Mouse (Mus musculus) liver, embryonic 14.5 days (tissue): ENCODE measurements around the gene Wdfy4. TPM values are rescaled to one million over a fixed set of nuclear protein-coding genes. Genes with fewer than 3 reads are reported as not detected.

Source experiments
- ATAC-seq: fragments of 200-750 bp; cut with Nextera tagmentation; 2 replicates; pipeline ENCODE4 v1.8.0; 2017; ENCODE audit warnings: moderate number of reproducible peaks, mild to moderate bottlenecking, moderate library complexity; ENCODE audit not compliant: insufficient read depth
- DNase-seq, 3 experiments: peaks; one replicate each; pipeline ENCODE4 v3.0.0-alpha.2; 2012 to 2013; ENCODE audit warnings: low read depth in 3 of 3, low spot score in 3 of 3
- H3K27ac ChIP-seq: fragments of 300-500 bp; sonication (generic); 2 replicates; pipeline ENCODE4 v1.5.1; 2014; ENCODE audit warnings: moderate library complexity, mild to moderate bottlenecking, control low read depth, inconsistent platforms
- H3K27me3 ChIP-seq: fragments of 300-500 bp; sonication (generic); 2 replicates; pipeline ENCODE4 v1.6.1; 2014; ENCODE audit warnings: mild to moderate bottlenecking, low read length, moderate library complexity; ENCODE audit not compliant: control insufficient read depth, insufficient read depth
- H3K36me3 ChIP-seq: fragments of 300-500 bp; sonication (generic); replicated peaks from 2 replicates; pipeline ENCODE4 v1.6.1; 2014; ENCODE audit warnings: low read depth; ENCODE audit not compliant: control insufficient read depth, insufficient read depth
- H3K4me1 ChIP-seq, 2 experiments: fragments of 200-500 bp in 1 of 2; fragments of 300-500 bp in 1 of 2; sonication (generic) in 1 of 2; replicated peaks; 2 replicates each; pipeline ENCODE4 v1.6.1; 2012 to 2014; ENCODE audit warnings: antibody characterized with exemption in 1 of 2, inconsistent platforms in 1 of 2, low read length in 1 of 2; ENCODE audit not compliant: control insufficient read depth in 2 of 2, insufficient read depth in 2 of 2
- H3K4me2 ChIP-seq: fragments of 300-500 bp; sonication (generic); 2 replicates; pipeline ENCODE4 v1.6.1; 2014; ENCODE audit warnings: low read depth, mild to moderate bottlenecking, control low read depth, moderate library complexity
- H3K4me3 ChIP-seq, 2 experiments: fragments of 200-500 bp in 1 of 2; fragments of 300-500 bp in 1 of 2; sonication (generic) in 1 of 2; 2 replicates each; pipeline ENCODE4 v1.5.1; 2012 to 2014; ENCODE audit warnings: low read depth in 2 of 2, low read length in 2 of 2, mild to moderate bottlenecking in 2 of 2, control low read depth in 1 of 2, inconsistent platforms in 1 of 2, moderate library complexity in 1 of 2; ENCODE audit not compliant: insufficient read depth in 1 of 2
- H3K9ac ChIP-seq: fragments of 300-500 bp; sonication (generic); replicated peaks from 2 replicates; pipeline ENCODE4 v1.6.1; 2014; ENCODE audit warnings: mild to moderate bottlenecking, control low read depth, moderate library complexity
- H3K9me3 ChIP-seq: fragments of 300-500 bp; sonication (generic); 2 replicates; pipeline ENCODE4 v1.6.1; 2016; ENCODE audit warnings: low read length, mixed read lengths; ENCODE audit not compliant: control insufficient read depth
- CTCF ChIP-seq: IDR thresholded peaks from 2 replicates; pipeline ENCODE4 v1.5.1; 2016; ENCODE audit warnings: antibody characterized with exemption, low read depth, control low read depth
- EP300 ChIP-seq: IDR thresholded peaks from 2 replicates; pipeline ENCODE4 v1.6.1; 2016; ENCODE audit warnings: antibody characterized with exemption, low read depth
- WGBS: fragments of 180-500 bp; shearing (Covaris S2); extraction: QIAGEN DNeasy Blood & Tissue Kit; methylation state at CpG from one replicate; pipeline ENCODE4 v1.1.7; 2014; ENCODE audit not compliant: insufficient replicate concordance; 5-methylcytosine and 5-hydroxymethylcytosine counted together
- polyA plus RNA-seq, 2 experiments: library from polyadenylated mRNA; depleted of rRNA in 1 of 2; stranded (reverse) in 1 of 2; unstranded in 1 of 2; fragments of >200 nt; fragmentation: Nextera tagmentation in 1 of 2; extraction: Ambion mirVana in 1 of 2; gene quantifications; 2 replicates each; pipeline versions ENCODE4 v1.2.1 to v1.2.3; 2012 to 2014

Wdfy4 gene
- polyA plus RNA-seq, 2 experiments: 1.2 TPM

- no peaks in the 10 kb centered on the region for H3K9me3 ChIP-seq
- H3K4me2 ChIP-seq: no peak overlapping the region
- no peaks in the 10 kb centered on the region for H3K36me3 ChIP-seq
- no peak overlapping the region for H3K27ac ChIP-seq
- TF ChIP-seq CTCF (no peak), EP300 (no peak)
- H3K9ac ChIP-seq: no peak overlapping the region
- H3K27me3 ChIP-seq: no peaks in the 10 kb centered on the region
- no peaks in the 10 kb centered on the region for H3K4me1 ChIP-seq
- DNase-seq: no peak
- H3K4me3 ChIP-seq: no peak overlapping the region
- 34% methylated on average over 3 of the region's 3 CpGs for WGBS
- ATAC-seq: no peak
Measured at GRCm38 (mm10) chr14:33030849-33031248, 154.5 kb downstream of the Wdfy4 start.

GRCm38 (mm10) chr14:33019606-33020005 lies 165.7 kb downstream of the Wdfy4 start:
- no peaks in the 10 kb centered on the region for H3K27me3 ChIP-seq
- H3K4me1 ChIP-seq: peaks cover 0 to 6% of the 10 kb centered on the region in 2 experiments; a peak in 1 of 4 replicates
- ATAC-seq (no peak), DNase-seq (no peak)
- H3K4me3 ChIP-seq: no peak overlapping the region
- H3K9me3 ChIP-seq: no peaks in the 10 kb centered on the region
- H3K9ac ChIP-seq: no peak overlapping the region
- H3K36me3 ChIP-seq: no peaks in the 10 kb centered on the region
- H3K27ac ChIP-seq: no peak overlapping the region
- TF ChIP-seq EP300 (no peak), CTCF (no peak)
- H3K4me2 ChIP-seq: no peak overlapping the region
- WGBS: 64% methylated on average over 5 of the region's 5 CpGs

GRCm38 (mm10) chr14:33019050-33019449 lies 166.3 kb downstream of the Wdfy4 start:
- WGBS: 60% methylated on average over 3 of the region's 3 CpGs
- no peaks in the 10 kb centered on the region for H3K9me3 ChIP-seq
- no peak overlapping the region for H3K4me3 ChIP-seq
- H3K27ac ChIP-seq: no peak overlapping the region
- TF ChIP-seq EP300: no peak
- no peak for TF ChIP-seq CTCF
- no peaks in the 10 kb centered on the region for H3K36me3 ChIP-seq
- ATAC-seq (no peak), DNase-seq (no peak)
- H3K9ac ChIP-seq: no peak overlapping the region
- no peak overlapping the region for H3K4me2 ChIP-seq
- H3K4me1 ChIP-seq: peaks cover 0 to 6% of the 10 kb centered on the region in 2 experiments; a peak in 1 of 4 replicates
- H3K27me3 ChIP-seq: no peaks in the 10 kb centered on the region

GRCm38 (mm10) chr14:33007638-33008037 lies 177.7 kb downstream of the Wdfy4 start:
- Histone ChIP-seq H3K4me3 (no peak overlapping the region), H3K27ac (no peak overlapping the region), H3K9ac (no peak overlapping the region), H3K4me2 (no peak overlapping the region), H3K9me3 (no peaks in the 10 kb centered on the region), H3K27me3 (no peaks in the 10 kb centered on the region), H3K4me1 (no peaks in the 10 kb centered on the region), H3K36me3 (no peaks in the 10 kb centered on the region)
- 80% methylated on average over 1 of the region's 1 CpGs for WGBS
- TF ChIP-seq CTCF (no peak), EP300 (no peak)
- no peak for DNase-seq
- no peak for ATAC-seq

- no peak for DNase-seq
- no peak for ATAC-seq
- Histone ChIP-seq H3K4me3 (no peak overlapping the region), H3K27me3 (no peaks in the 10 kb centered on the region), H3K4me2 (no peak overlapping the region), H3K9ac (no peak overlapping the region), H3K27ac (no peak overlapping the region), H3K36me3 (no peaks in the 10 kb centered on the region), H3K4me1 (no peaks in the 10 kb centered on the region), H3K9me3 (no peaks in the 10 kb centered on the region)
- TF ChIP-seq EP300 (no peak), CTCF (no peak)
- 73% methylated on average over 1 of the region's 1 CpGs for WGBS
Measured at GRCm38 (mm10) chr14:33005114-33005513, 180.2 kb downstream of the Wdfy4 start.
